Mouse (Mus musculus) testis, postnatal 14 days (tissue): ENCODE data around the gene Gata3.

ENCODE experiments used
- DNase-seq: peaks from one replicate; pipeline ENCODE4 v3.0.0; 2021; ENCODE audit warnings: low spot score

The Gata3 gene

GRCm38 (mm10) chr2:9886031-9886430 is 3.8 kb downstream of the Gata3 start:
- no peak for DNase-seq

GRCm38 (mm10) chr2:9885217-9885770 is 4.5 kb downstream of the Gata3 start:
- no peak for DNase-seq

GRCm38 (mm10) chr2:9884533-9885216 is 5.2 kb downstream of the Gata3 start:
- no peak for DNase-seq

GRCm38 (mm10) chr2:9883803-9884532 is 5.9 kb downstream of the Gata3 start:
- no peak for DNase-seq

- no peak for DNase-seq
Measured at GRCm38 (mm10) chr2:9882926-9883802, 6.7 kb downstream of the Gata3 start.

- DNase-seq, result no peak
Measured at GRCm38 (mm10) chr2:9882371-9882925, 7.4 kb downstream of the Gata3 start.

- no peak for DNase-seq
Measured at GRCm38 (mm10) chr2:9881611-9882023, 8.2 kb downstream of the Gata3 start.

- no peak for DNase-seq
Measured at GRCm38 (mm10) chr2:9881051-9881591, 8.7 kb downstream of the Gata3 start, which contains the start of gene 4930412O13Rik. Gene 4930412O13Rik, plus strand, starts transcription at chr2:9881252.

- DNase-seq, result no peak
Measured at GRCm38 (mm10) chr2:9880271-9880670, 9.6 kb downstream of the Gata3 start.

GRCm38 (mm10) chr2:9879493-9879892 is 10.3 kb downstream of the Gata3 start:
- peak; percentile 83 for DNase-seq

- DNase-seq, result no peak
Measured at GRCm38 (mm10) chr2:9879092-9879491, 10.7 kb downstream of the Gata3 start.

GRCm38 (mm10) chr2:9878564-9879081 is 11.2 kb downstream of the Gata3 start:
- no peak for DNase-seq

- no peak for DNase-seq
Measured at GRCm38 (mm10) chr2:9877966-9878563, 11.8 kb downstream of the Gata3 start.

- no peak for DNase-seq
Measured at GRCm38 (mm10) chr2:9877326-9877690, 12.5 kb downstream of the Gata3 start.

- DNase-seq, result no peak
Measured at GRCm38 (mm10) chr2:9876621-9877325, 13.1 kb downstream of the Gata3 start.

- DNase-seq, result no peak
Measured at GRCm38 (mm10) chr2:9875676-9876357, 14.0 kb downstream of the Gata3 start.

- no peak for DNase-seq
Measured at GRCm38 (mm10) chr2:9875220-9875619, 14.6 kb downstream of the Gata3 start.

GRCm38 (mm10) chr2:9874467-9875219 is 15.2 kb downstream of the Gata3 start:
- DNase-seq, result no peak

GRCm38 (mm10) chr2:9873757-9874156 is 16.1 kb downstream of the Gata3 start:
- DNase-seq, result no peak
